Mouse (Mus musculus): Measurements from ENCODE around the gene Olfr15.
"Not testable (repeated sequence)": the region's sequence is repeated elsewhere in the genome, so short reads cannot be mapped to it uniquely, and the experiment has no call there.

The Olfr15 gene

DNA sequence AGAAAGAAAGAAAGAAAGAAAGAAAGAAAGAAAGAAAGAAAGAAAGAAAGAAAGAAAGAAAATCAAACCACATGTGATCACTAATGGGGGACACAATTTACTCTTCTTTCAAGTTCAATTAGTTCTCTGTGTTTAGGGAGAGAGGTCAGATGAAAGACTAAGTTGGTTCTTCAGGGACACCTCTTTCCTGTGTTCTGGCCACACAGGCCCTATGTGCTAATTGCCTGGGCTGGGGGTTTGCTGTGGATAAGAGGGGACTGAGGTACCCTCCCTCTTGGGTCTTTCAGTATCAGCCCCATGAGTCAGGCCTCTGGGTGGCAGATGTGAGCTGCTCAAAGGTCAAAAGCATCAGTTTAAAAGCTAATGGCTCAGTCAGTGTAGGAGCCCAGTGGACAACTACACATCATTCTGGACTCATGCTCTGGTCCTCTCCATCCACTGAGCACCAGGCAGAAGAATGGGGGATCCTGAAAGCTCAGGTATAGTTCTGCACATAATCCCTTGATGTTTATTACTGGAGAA is at the start of gene Olfr15:
Olfr15 (plus strand) TSS at position 291 of the 522 bp plus-strand sequence.
- no peak for DNase-seq

DNA sequence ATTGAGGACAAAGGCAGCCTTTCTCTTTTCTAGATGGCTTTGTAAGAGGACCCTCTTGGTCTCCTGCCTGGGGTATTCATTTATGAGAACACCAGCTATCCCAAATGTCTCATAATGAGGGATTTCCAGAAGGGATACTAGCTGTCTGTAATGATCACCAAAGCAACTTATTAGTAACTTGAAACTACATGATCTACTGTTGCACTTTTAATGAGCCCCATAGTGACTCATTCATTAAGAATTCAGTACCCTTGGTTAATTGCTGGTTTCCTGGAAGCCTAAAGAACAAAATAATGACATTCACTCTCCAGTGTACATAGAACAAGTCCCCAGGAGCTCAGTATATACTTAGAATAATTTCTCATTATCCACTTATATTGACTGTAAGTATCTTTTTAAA is 49.4 kb upstream of the Olfr15 start:
- no peak for DNase-seq

DNA sequence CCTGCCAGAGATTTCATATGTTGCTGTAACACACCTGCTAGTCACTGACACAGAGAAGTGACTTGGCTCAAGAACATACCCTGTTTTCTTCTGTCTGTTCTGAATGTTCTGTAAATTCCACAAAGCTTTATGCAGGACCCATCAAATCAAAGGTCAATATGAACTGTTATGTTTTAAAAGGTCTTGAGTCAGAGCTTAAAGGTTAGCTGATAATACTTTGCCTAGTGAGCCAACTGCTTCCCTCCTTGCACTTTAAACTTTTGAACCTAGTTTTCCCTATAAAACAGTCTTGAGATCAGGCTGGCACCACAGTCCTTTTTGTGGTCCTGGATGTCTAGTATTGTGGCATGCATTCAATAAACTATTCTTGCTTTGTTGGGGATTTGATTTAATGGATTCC is 42.3 kb upstream of the Olfr15 start:
- DNase-seq, result no peak

DNA sequence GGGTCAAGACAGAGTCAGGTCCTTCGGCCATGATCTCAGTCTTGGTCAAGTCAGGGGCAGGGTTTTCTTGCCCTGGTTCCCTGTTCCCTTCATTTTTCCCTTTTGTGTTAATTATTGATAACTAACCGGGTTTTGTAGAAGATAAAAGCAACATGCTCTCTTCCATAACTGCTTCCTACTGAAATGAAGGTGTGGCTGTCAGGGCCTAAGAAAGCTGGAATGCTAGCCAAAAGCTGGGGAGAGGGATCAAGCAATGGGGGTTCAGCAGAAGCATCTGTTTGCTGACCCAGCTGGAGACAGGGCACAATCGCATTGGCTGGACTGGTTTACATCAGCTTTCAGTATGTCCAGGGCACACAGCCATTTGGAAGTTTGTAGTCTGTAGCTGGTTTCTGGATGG is 22.5 kb upstream of the Olfr15 start:
- no peak for DNase-seq

DNA sequence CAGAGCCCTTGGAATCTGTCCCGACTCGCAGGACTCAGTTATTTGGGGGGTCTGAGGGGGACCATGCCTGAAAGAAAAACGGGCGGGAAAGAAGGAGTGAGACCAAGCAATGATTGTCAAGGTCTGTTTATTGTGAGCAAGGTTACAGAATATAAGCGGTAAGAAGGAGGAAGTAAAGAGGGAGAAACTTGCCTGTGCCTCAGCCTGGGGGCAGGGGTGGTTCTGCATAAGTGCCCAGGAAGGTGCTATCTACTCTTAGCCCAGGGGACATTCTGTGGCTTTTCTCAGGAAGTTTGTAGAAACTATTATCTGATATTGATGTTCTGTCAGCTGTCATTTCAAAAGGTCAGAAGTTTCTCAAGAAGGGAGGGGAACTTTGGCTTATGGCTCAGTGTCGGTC is 16.0 kb upstream of the Olfr15 start:
- not testable (repeated sequence) for DNase-seq

DNA sequence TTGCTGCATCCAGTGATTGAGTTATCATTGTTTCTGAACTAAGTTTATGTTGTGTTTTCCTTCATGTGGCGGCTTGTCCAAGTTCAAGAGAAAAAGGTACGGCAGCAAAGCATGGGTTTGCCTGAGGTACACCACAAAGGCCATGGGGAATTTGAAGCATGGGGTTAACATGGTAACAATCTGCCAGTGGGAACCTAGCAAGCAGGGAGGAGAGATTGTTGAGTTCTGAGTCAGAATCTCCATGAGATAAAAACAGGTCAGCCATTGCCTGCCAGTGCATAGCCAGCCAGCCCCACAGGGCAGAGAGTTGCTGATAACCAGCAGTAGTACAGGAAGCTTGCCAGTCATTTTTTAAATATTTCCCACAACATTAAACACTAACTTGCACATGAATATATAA is 10.5 kb upstream of the Olfr15 start:
- no peak for DNase-seq

DNA sequence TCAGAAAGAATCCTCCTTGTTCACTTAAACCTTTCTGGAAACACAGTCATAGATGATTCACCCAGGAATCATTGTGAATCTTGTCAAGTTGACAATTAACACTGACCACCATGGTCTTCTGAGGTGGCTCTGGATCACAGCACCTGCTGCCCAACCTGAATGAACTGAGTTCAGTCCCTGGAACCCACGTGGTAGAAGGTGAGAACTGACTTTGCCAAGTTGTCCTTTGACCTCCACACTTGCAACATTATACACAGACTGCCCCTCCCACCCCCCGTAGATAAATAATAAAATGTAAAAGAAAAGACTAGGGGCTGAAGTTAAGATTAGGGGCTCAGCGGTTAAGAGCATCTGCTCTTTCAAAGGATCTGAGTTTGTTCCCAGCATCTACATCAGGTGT is 2.7 kb upstream of the Olfr15 start:
- DNase-seq, result no peak

DNA sequence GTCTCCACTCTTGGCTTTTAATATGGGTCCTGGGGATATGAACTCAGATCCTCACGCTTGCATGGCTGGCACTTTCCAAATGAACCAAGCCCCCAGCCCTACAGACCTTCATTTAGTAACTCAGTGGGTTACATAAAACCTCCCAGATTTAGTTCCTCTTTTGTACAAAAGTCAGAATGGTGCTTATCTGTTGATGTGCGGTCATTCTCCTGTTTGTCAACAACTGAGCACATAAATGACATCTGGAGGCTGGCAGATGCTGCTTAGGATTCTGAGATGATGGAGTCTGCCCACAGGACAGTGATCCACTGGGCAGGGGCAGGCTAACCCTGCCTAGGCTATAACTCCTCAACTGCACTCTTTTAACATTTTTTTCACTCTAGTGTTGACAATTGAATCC is 951 bp upstream of the Olfr15 start:
- no peak for DNase-seq

DNA sequence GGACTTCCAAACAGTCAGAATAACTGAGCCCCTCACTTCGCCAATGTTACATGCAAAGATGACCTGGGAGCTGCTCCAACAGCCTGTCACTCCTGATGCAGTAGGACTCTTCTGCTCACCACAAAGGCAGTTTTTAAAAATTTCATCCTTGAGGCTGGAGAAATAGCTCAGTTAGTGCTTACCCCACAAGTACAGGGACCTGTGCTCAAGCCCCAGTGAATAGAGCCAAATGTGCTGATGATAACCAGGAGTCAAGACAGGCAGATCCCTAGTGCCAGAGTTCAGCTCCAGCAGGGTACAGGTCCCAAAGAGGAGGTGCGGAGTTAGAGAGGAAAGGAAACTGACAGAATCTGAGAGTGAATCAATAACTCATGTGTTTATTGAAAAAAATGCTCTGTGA is 4.8 kb downstream of the Olfr15 start:
- no peak for DNase-seq

DNA sequence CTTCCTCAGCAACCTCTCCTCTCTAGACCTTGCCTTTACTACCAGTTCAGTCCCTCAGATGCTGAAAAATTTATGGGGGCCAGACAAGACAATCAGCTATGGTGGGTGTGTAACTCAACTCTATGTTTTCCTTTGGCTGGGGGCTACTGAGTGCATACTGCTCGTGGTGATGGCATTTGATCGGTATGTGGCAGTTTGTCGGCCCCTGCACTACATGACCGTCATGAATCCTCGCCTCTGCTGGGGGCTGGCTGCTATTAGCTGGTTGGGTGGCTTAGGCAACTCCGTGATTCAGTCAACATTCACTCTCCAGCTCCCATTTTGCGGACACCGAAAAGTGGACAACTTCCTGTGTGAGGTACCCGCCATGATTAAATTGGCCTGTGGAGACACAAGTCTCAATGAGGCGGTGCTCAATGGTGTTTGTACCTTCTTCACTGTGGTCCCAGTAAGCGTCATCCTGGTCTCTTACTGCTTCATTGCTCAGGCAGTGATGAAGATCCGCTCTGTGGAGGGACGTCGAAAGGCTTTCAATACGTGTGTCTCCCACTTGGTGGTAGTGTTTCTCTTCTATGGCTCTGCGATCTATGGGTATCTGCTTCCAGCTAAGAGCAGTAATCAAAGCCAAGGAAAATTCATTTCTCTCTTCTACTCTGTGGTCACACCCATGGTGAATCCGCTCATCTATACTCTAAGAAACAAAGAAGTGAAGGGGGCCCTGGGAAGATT is 8.6 kb downstream of the Olfr15 start:
- DNase-seq, result peak; percentile 28 to 38

DNA sequence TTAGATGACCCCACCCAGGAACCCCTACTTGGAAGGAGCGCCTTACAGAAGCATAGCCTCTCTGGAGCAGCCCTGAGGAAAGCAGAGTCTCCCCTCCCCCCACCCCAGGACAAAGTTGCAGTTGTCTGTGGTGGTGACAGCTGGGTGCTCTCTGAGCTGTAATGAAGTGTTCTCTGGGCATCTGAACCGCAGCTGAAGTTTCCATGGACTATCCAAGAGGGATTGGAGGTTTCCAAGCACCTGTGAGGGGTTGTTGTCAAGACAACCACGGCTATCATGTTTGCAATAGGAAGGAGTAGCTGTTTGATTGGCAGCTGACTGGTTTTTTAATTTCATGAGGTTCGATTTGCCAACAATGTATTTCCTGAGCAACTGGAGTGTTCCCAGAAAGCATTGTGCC is 12.3 kb downstream of the Olfr15 start:
- DNase-seq, result peak; percentile 14 to 23

DNA sequence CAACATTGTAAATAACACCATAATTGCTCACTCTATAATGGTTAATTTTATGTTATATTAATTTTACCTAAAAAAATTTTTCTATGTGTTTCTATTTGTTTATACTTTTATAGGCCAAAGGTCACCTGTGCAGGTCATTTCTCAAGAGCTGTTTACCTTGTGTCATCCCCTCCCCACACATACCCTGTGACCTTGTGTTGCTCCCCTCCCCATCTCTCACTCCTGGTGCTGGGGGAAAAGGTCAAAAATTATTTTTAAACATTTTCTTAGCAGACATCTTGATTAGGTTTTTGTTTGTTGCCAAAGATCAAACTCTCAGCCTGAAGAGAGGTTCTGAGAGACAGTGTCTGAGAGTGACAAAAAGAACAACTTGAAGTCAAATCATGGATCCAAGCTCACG is 13.1 kb downstream of the Olfr15 start:
- no peak for DNase-seq

DNA sequence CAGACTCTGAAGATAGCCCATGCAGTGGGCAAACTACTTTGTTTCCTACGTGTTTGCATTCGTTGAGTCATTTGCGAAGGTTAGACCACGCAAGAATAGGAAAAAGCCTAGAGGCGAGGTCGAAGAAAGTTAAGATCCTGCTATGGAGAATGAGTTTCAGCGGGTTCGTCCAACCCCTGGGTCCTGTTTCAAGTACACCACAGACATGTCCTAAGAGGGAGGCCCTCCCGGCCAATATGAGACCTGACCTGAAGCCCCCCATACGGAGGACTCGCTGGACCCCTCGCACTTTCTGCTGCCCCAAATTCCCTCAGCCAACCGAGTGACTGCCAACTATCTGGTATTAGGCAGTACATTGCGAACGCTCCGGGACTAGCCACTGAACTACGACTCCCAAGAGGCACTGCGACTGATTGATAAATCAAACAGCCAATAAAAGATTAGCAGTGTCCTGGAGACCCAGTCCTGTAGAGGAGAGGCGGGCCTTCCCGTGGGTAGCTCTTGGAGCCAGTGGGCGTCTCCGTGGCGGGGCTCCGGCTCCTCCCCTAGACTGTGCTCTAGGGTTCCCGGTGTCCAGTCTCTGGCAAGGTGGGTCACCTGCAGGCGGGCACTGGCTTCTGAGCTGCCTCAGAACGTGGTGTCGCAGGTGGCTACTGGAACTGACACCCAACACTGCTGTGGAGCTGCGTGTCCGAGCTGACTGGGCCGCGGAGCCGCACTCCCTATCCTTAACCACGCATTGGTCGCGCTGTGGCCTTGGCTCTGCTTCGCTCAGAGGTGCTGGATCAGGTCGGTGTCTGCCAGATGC is 16.2 kb downstream of the Olfr15 start, which contains the start of gene Zfp174:
Zfp174 (plus strand) TSS at position 558 of the 808 bp plus-strand sequence.
- peak; percentile 94 to 96 for DNase-seq

DNA sequence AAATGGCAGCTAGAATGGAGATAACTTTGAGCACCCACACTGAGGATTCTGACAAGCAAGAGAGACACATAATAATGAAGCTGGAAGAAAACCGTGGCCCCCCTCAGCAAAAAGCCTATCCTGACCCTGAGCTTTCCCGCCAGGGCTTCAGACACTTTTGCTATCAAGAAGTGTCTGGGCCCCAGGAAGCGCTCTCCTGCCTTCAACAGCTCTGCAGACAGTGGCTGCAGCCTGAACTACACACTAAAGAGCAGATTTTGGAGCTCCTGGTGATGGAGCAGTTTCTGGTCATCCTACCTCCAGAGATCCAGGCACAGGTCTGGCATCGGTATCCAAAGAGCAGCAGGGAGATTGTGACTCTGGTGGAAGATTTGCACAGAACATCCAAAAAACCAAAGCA is 17.2 kb downstream of the Olfr15 start:
- peak; percentile 12 for DNase-seq

DNA sequence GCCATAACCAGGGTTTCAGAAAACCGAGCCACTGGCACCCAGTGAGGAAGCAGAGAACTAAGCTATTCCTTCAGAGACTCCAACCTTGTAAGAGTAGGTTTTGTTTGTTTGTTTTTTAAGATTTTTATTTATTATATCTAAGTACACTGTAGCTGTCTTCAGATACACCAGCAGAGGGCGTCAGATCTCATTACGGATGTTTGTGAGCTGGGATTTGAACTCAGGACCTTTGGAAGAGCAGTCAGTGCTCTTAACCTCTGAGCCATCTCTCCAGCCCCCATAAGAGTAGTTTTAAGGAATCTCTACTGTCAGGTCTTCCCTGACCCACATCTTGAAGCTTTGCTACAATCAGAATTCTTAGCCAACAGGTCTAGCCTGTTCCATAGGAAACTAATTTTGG is 17.7 kb downstream of the Olfr15 start:
- no peak for DNase-seq

DNA sequence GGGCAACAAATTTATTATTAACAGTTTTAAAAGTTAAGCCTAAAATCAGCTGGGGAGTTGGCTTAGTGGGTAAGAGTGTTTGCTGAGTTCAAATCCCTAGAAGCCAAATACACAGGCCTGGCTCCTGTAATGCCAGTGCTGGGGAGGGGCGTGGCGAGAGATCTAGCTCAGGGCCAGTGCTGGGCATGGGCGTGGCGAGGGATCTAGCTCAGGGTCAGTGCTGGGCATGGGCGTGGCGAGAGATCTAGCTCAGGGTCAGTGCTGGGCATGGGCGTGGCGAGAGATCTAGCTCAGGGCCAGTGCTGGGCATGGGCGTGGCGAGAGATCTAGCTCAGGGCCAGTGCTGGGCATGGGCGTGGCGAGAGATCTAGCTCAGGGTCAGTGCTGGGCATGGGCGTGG is 20.6 kb downstream of the Olfr15 start:
- DNase-seq, result not testable (repeated sequence)

DNA sequence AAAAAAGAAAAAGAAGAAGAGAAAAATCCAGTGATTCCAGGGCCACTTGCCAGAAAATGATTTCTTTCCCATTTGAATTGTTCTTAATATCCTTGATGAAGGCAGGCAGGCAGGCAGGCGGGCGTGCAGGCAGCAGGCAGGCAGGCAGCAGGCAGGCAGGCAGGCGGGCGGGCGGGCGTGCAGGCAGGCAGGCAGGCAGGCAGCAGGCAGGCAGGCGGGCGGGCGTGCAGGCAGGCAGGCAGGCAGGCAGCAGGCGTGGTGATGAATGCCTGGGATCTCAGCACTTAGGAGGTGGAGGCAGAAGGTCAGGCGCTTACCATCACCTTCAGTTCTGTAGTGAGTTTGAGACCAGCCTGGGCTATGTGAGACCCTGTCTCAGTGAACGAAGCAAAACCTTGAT is 21.9 kb downstream of the Olfr15 start:
- peak in 1 of 2 experiments; percentile 24 for DNase-seq

DNA sequence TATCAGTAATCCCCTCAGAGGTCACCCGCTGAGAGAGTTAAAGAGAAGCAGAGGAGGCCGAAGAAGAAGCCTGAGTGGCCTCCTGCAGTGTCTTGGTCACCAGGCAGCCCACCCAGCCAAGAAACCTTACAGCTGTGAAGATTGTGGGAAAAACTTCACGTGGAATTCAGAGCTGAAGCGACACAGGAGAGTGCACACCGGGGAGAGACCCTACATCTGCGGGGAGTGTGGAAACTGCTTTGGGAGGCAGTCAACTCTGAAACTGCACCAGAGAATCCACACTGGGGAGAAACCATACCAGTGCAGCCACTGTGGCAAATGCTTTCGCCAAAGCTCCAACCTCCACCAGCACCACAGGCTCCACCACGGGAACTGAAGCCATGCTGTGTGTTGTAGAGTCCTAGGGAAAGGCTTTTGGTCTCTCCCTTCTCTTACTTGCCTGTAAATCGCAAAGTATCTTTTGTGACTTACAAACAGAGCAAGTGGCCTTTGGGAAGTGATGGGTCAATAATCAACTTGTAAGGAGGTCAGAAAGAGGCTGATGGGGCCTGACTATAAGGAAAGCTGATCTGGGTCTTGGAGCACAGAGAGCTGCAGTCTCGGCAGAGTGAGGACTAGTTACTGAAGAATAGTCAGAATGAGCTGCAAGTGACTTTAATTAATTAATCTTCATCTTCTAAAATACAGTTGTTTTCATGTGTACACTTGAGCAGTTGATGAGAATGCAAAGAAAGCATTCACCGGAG is 23.9 kb downstream of the Olfr15 start:
- no peak for DNase-seq

DNA sequence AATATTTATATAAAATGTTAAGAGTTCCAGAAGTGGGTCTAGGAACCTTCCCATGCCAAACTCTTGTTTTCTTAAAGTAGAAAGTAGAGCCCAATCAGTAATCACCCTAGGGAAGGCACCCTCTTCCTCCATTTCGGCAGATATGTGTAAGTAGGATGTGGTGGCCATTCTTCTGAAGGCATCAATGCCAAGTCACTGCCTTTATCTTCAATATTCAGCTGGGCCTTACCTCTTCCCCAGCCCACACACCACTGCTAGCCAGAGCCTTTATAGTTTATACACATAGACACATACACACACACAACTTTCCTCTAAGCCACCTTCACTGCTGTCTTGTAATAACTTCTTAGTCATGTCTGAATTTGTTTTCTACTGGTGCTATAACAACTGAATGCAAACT is 25.1 kb downstream of the Olfr15 start:
- no peak for DNase-seq

DNA sequence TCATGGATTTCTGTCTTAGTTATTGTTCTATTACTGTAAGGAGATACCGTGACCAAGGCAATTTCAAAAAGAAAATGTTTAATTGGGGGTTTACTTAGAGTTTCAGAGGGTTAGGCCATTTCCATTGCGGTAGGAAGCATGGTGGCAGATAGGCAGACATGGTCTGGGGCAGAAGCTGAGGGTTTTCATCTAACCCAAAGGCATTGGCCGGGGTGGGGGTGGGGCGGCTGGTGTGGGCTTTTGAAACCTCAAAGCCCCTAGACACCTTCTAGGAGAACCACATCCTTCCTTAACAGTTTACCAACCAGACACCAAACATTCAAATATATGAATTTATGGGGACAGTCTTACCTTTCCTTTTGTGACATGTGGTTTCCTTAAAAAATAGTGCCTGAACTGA is 28.6 kb downstream of the Olfr15 start:
- no peak for DNase-seq

DNA sequence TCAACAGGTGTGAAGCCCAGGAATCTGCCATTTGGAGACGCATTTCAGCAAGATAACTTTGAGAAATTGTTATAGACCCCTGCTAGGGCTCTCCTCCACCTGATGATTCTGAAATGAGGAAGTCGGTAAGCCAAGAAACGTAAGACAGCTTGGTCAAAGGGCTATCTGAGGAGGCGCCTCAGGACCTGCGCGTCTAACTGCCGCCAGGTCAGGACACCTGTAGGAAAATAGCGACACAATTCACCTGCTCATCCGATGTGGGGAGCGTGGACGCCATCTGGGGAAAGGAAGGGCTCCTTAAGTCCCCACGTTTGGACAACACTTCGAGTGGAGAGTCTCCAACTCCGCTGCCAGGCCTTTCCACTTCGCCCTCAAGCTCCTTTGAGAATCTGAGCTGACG is 41.1 kb downstream of the Olfr15 start:
- no peak for DNase-seq

DNA sequence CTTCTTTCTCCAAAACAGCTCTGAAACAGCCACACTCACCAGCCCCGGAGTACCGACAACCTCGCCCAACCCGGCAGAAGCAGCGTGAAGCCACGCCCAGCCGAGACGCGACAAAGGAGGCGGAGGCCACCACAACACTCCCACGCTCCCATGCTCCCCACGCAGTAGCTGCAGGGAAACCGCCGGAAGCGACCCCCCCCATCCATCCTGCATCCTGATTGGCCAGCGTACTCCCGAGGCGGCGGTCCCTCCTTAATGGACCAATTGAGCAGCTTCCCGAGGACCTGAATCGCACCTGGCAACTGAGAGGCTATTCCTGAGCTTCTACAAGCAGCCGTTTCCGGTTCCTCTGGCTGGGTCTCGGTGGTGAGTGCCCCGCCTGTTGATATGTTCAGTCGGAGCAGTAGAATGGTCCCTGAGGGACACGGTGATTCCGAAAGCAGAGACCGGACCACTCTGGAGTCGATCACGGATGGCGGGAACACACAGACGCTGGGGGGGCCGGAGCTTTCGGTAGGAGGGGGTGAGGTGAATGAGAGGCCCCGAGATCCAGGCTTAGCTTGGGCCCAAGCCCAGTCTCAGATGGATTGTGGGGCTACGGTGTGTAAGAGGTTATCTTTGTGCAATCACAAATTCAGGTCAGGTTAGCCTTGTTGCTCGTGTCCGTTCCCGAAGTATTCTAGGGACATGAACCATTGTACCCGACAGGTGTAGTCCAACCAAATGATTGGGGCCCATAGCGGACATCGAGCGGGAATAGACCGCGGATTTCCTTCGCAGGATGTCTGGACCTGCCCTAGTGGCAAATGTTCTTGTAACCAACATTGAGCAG is 41.8 kb downstream of the Olfr15 start, which contains the start of gene Naa60:
Naa60 (plus strand) TSS at position 160 of the 832 bp plus-strand sequence.
- DNase-seq, result peak; percentile 93 to 95

All from cerebellum, postnatal 10 days (tissue).